Comparison of ENCODE assay signal across 10 mouse cellular contexts in genomic region chr12:13532731-13533365, GRCm38 (mm10).
DNase-seq lines count a peak whose midpoint lies in the region; ATAC-seq and TF ChIP-seq lines count a peak whose summit lies in the region.
"Had no signal": no experiment of that assay in that cellular context is flagged by ENCODE, and none has a peak within 500 bp of the region (broad histone marks: within the 10 kb centered on the region; RNA-seq: fewer than 3 reads in every experiment).

No protein-coding gene starts in this region.

- TF ChIP-seq CTCF in forebrain, postnatal 0 days (IDR thresholded peaks at IDR 0.05; ENCODE audit: low read depth): peak; percentile 52
- TF ChIP-seq CTCF in small intestine, adult 2 months (IDR thresholded peaks at IDR 0.05; ENCODE audit: extremely low read depth, insufficient read length, insufficient replicate concordance, low read depth, low read length): peak; percentile 47; the same call in 1 of the 2 replicates

- no peaks in the 10 kb centered on the region for H3K4me1 ChIP-seq in forebrain, postnatal 0 days (ENCODE audit: insufficient read depth)
- H3K4me1 ChIP-seq in forebrain, embryonic 10.5 days: no peaks in the 10 kb centered on the region
- H3K4me1 ChIP-seq in midbrain, embryonic 11.5 days (ENCODE audit: control insufficient read depth, insufficient read depth, low read length): no peaks in the 10 kb centered on the region
- no peaks in the 10 kb centered on the region for H3K4me1 ChIP-seq in midbrain, embryonic 13.5 days (replicated peaks)
- H3K4me1 ChIP-seq in small intestine, adult 2 months (ENCODE audit: control insufficient read depth, insufficient read depth, insufficient read length, low read length): no peaks in the 10 kb centered on the region
- no peaks in the 10 kb centered on the region for H3K4me1 ChIP-seq in midbrain, embryonic 16.5 days (ENCODE audit: control insufficient read depth, insufficient read depth, low read length)
- H3K4me1 ChIP-seq: embryonic facial prominence, embryonic 12.5 days; heart, embryonic 15.5 days had no signal

- H3K36me3 ChIP-seq in forebrain, postnatal 0 days (ENCODE audit: insufficient read depth): peaks cover 5% of the 10 kb centered on the region; the same call in 1 of the 2 replicates
- H3K36me3 ChIP-seq in forebrain, embryonic 10.5 days (replicated peaks): 0 out of 2 replicates have a peak, but pooled peaks cover 5% of the 10 kb centered on the region
- H3K36me3 ChIP-seq in midbrain, embryonic 11.5 days (ENCODE audit: control insufficient read depth, insufficient read depth, low read length): no peaks in the 10 kb centered on the region
- H3K36me3 ChIP-seq in midbrain, embryonic 13.5 days: peaks cover 14% of the 10 kb centered on the region
- H3K36me3 ChIP-seq in small intestine, adult 2 months (ENCODE audit: control insufficient read depth, insufficient read depth, low read length): peaks cover 9% of the 10 kb centered on the region
- H3K36me3 ChIP-seq in midbrain, embryonic 16.5 days (ENCODE audit: control insufficient read depth, insufficient read depth, low read length): 0 out of 2 replicates have a peak, but pooled peaks cover 2% of the 10 kb centered on the region
- H3K36me3 ChIP-seq: heart, embryonic 15.5 days had no signal

- H3K4me2 ChIP-seq in forebrain, postnatal 0 days (ENCODE audit: low read depth): no peak overlapping the region
- no peak overlapping the region for H3K4me2 ChIP-seq in midbrain, embryonic 11.5 days
- no peak overlapping the region for H3K4me2 ChIP-seq in midbrain, embryonic 13.5 days (replicated peaks)
- H3K4me2 ChIP-seq in midbrain, embryonic 16.5 days (ENCODE audit: low read length): no peak overlapping the region
- H3K4me2 ChIP-seq: embryonic facial prominence, embryonic 12.5 days; heart, embryonic 15.5 days had no signal

- peak; percentile 3 for DNase-seq in forebrain, postnatal 0 days
- no peak for DNase-seq in forebrain, embryonic 10.5 days (ENCODE audit: extremely low spot score, low spot score)
- DNase-seq in midbrain, embryonic 11.5 days (ENCODE audit: low spot score, missing footprints): peak; percentile 86
- DNase-seq in c-Kit-positive CD71-negative TER-119-negative erythroid progenitor cells, embryonic 14.5 days (ENCODE audit: low read depth): peak; percentile 4

- H3K4me3 ChIP-seq in forebrain, postnatal 0 days (ENCODE audit: low read depth, low read length): no peak overlapping the region
- H3K4me3 ChIP-seq in forebrain, embryonic 10.5 days: no peak overlapping the region
- H3K4me3 ChIP-seq in midbrain, embryonic 11.5 days (ENCODE audit: low read depth, low read length): no peak overlapping the region
- no peak overlapping the region for H3K4me3 ChIP-seq in midbrain, embryonic 13.5 days (replicated peaks)
- H3K4me3 ChIP-seq in small intestine, adult 2 months (ENCODE audit: low read depth, low read length): no peak overlapping the region
- H3K4me3 ChIP-seq in midbrain, embryonic 16.5 days (ENCODE audit: low read depth, low read length): no peak overlapping the region
- H3K4me3 ChIP-seq: embryonic facial prominence, embryonic 12.5 days; heart, embryonic 15.5 days had no signal

- no peak for ATAC-seq in forebrain, postnatal 0 days
- ATAC-seq in midbrain, embryonic 11.5 days (ENCODE audit: low FRiP score): peak; percentile 42; the same call in 1 of the 2 replicates
- no peak for ATAC-seq in midbrain, embryonic 13.5 days
- no peak for ATAC-seq in megakaryocyte-erythroid progenitor cell, adult 5-6 weeks (replicated peaks; ENCODE audit: low FRiP score, low TSS enrichment, poor library complexity, severe bottlenecking)
- ATAC-seq in midbrain, embryonic 16.5 days: no peak

- H3K9me3 ChIP-seq in forebrain, postnatal 0 days (ENCODE audit: low read length): no peaks in the 10 kb centered on the region
- no peaks in the 10 kb centered on the region for H3K9me3 ChIP-seq in forebrain, embryonic 10.5 days
- no peaks in the 10 kb centered on the region for H3K9me3 ChIP-seq in midbrain, embryonic 11.5 days (ENCODE audit: control insufficient read depth, low read length)
- no peaks in the 10 kb centered on the region for H3K9me3 ChIP-seq in midbrain, embryonic 13.5 days
- H3K9me3 ChIP-seq in midbrain, embryonic 16.5 days (replicated peaks; ENCODE audit: control insufficient read depth, low read length, poor library complexity, severe bottlenecking): no peaks in the 10 kb centered on the region
- H3K9me3 ChIP-seq: embryonic facial prominence, embryonic 12.5 days; heart, embryonic 15.5 days had no signal

- no peak for TF ChIP-seq POLR2A in small intestine, adult 2 months (IDR thresholded peaks at IDR 0.05; ENCODE audit: low read depth, low read length)

- no peaks in the 10 kb centered on the region for H3K27me3 ChIP-seq in forebrain, postnatal 0 days (ENCODE audit: insufficient read depth, low read length)
- no peaks in the 10 kb centered on the region for H3K27me3 ChIP-seq in forebrain, embryonic 10.5 days (ENCODE audit: poor library complexity, severe bottlenecking)
- no peaks in the 10 kb centered on the region for H3K27me3 ChIP-seq in midbrain, embryonic 11.5 days (ENCODE audit: control insufficient read depth, insufficient read depth, low read length)
- H3K27me3 ChIP-seq in midbrain, embryonic 13.5 days: no peaks in the 10 kb centered on the region
- H3K27me3 ChIP-seq in small intestine, adult 2 months (ENCODE audit: control insufficient read depth, insufficient read depth, low read length): no peaks in the 10 kb centered on the region
- H3K27me3 ChIP-seq in midbrain, embryonic 16.5 days (ENCODE audit: control insufficient read depth, insufficient read depth, low read depth, low read length): no peaks in the 10 kb centered on the region
- H3K27me3 ChIP-seq: embryonic facial prominence, embryonic 12.5 days; heart, embryonic 15.5 days had no signal

- WGBS in forebrain, postnatal 0 days: 84% methylated on average over 1 of the region's 1 CpGs
- 88% methylated on average over 1 of the region's 1 CpGs for WGBS in forebrain, embryonic 10.5 days
- WGBS in midbrain, embryonic 11.5 days: 77% methylated on average over 1 of the region's 1 CpGs
- WGBS in midbrain, embryonic 13.5 days: 86% methylated on average over 1 of the region's 1 CpGs
- WGBS in small intestine, adult 2 months: 79% methylated on average over 1 of the region's 1 CpGs
- 92% methylated on average over 1 of the region's 1 CpGs for WGBS in midbrain, embryonic 16.5 days

- no peak overlapping the region for H3K9ac ChIP-seq in forebrain, postnatal 0 days
- H3K9ac ChIP-seq in midbrain, embryonic 11.5 days (ENCODE audit: low read length): no peak overlapping the region
- no peak overlapping the region for H3K9ac ChIP-seq in midbrain, embryonic 13.5 days (replicated peaks)
- no peak overlapping the region for H3K9ac ChIP-seq in midbrain, embryonic 16.5 days (ENCODE audit: low read depth, low read length)
- H3K9ac ChIP-seq: embryonic facial prominence, embryonic 12.5 days; heart, embryonic 15.5 days had no signal

- H3K27ac ChIP-seq in forebrain, postnatal 0 days (ENCODE audit: low read depth, low read length): no peak overlapping the region
- no peak overlapping the region for H3K27ac ChIP-seq in forebrain, embryonic 10.5 days
- H3K27ac ChIP-seq in midbrain, embryonic 11.5 days (ENCODE audit: low read depth, low read length): no peak overlapping the region
- H3K27ac ChIP-seq in midbrain, embryonic 13.5 days: no peak overlapping the region
- no peak overlapping the region for H3K27ac ChIP-seq in small intestine, adult 2 months (ENCODE audit: insufficient read depth, low read depth, low read length)
- H3K27ac ChIP-seq in midbrain, embryonic 16.5 days (ENCODE audit: low read length): no peak overlapping the region
- H3K27ac ChIP-seq: embryonic facial prominence, embryonic 12.5 days; heart, embryonic 15.5 days had no signal
